Mouse (Mus musculus) layer of hippocampus, postnatal 10 days (tissue): ENCODE data around the gene Gm47995. TPM values are rescaled to one million over a fixed set of nuclear protein-coding genes. Genes with fewer than 3 reads are reported as not detected.

Experiments
- DNase-seq, 2 experiments: peaks; one replicate each; pipeline ENCODE4 v3.0.0; 2021; ENCODE audit warnings: low spot score in 2 of 2
- total RNA-seq, 2 experiments: library from RNA; stranded (reverse); gene quantifications; 2 replicates each; pipeline ENCODE4 v1.2.3; 2021

The Gm47995 gene
- total RNA-seq, 2 experiments from 2014 or later: not detected

- no peak for DNase-seq
Observed at GRCm38 (mm10) chr1:151228320-151228989, 30.2 kb downstream of the Gm47995 start.

GRCm38 (mm10) chr1:151232346-151232745, 34.1 kb downstream of the Gm47995 start:
- DNase-seq: no peak

- DNase-seq: no peak
Observed at GRCm38 (mm10) chr1:151233756-151234155, 35.5 kb downstream of the Gm47995 start.

GRCm38 (mm10) chr1:151235574-151235973, 37.3 kb downstream of the Gm47995 start:
- no peak for DNase-seq

- DNase-seq: peak; percentile 27 to 32
Observed at GRCm38 (mm10) chr1:151236141-151236930, 38.1 kb downstream of the Gm47995 start.

GRCm38 (mm10) chr1:151237780-151238179, 39.5 kb downstream of the Gm47995 start:
- no peak for DNase-seq

GRCm38 (mm10) chr1:151243332-151243731, 45.1 kb downstream of the Gm47995 start:
- DNase-seq: no peak

GRCm38 (mm10) chr1:151244013-151244412, 45.8 kb downstream of the Gm47995 start:
- DNase-seq: no peak

- DNase-seq: no peak
Observed at GRCm38 (mm10) chr1:151244761-151245160, 46.5 kb downstream of the Gm47995 start.

GRCm38 (mm10) chr1:151245165-151245564, 46.9 kb downstream of the Gm47995 start:
- DNase-seq: no peak

- DNase-seq: no peak
Observed at GRCm38 (mm10) chr1:151245846-151246245, 47.6 kb downstream of the Gm47995 start.

Other genes starting within 250 kb of the Gm47995 start
- 1 to 10 TPM; 6.1 to 7.6 TPM for gene Hmcn1, start 205.0 kb upstream of the Gm47995 start, total RNA-seq
- gene Gm47985, start 15.9 kb upstream of the Gm47995 start, total RNA-seq: not detected
- not detected for gene Gm8947, start 6.1 kb upstream of the Gm47995 start, total RNA-seq
- not detected for gene 3110040M04Rik, start 5.7 kb downstream of the Gm47995 start, total RNA-seq
- gene Gm47996, start 11.7 kb downstream of the Gm47995 start, total RNA-seq: not detected
- gene Ivns1abp, start 146.0 kb downstream of the Gm47995 start, total RNA-seq: 100 to 1,000 TPM; 115 to 126 TPM
- 10 to 100 TPM; 12.8 to 13.4 TPM for gene Swt1, start 230.0 kb downstream of the Gm47995 start, total RNA-seq
- gene Trmt1l, start 230.1 kb downstream of the Gm47995 start, total RNA-seq: 10 to 100 TPM; 22.8 to 24.5 TPM